Mouse (Mus musculus) olfactory bulb, adult 2 months (tissue): ENCODE measurements around the gene Tbpl1.

ENCODE experiments used
- CTCF ChIP-seq: fragments of 200-500 bp; IDR thresholded peaks from 2 replicates; pipeline ENCODE4 v1.5.1; 2012; ENCODE audit warnings: low read depth, mild to moderate bottlenecking, low read length, moderate library complexity; ENCODE audit not compliant: insufficient read depth
- POLR2A ChIP-seq: fragments of 200-500 bp; IDR thresholded peaks from 2 replicates; pipeline ENCODE4 v1.6.1; 2012; ENCODE audit warnings: mild to moderate bottlenecking, low read depth, low read length, moderate library complexity; ENCODE audit not compliant: insufficient read depth

DNA sequence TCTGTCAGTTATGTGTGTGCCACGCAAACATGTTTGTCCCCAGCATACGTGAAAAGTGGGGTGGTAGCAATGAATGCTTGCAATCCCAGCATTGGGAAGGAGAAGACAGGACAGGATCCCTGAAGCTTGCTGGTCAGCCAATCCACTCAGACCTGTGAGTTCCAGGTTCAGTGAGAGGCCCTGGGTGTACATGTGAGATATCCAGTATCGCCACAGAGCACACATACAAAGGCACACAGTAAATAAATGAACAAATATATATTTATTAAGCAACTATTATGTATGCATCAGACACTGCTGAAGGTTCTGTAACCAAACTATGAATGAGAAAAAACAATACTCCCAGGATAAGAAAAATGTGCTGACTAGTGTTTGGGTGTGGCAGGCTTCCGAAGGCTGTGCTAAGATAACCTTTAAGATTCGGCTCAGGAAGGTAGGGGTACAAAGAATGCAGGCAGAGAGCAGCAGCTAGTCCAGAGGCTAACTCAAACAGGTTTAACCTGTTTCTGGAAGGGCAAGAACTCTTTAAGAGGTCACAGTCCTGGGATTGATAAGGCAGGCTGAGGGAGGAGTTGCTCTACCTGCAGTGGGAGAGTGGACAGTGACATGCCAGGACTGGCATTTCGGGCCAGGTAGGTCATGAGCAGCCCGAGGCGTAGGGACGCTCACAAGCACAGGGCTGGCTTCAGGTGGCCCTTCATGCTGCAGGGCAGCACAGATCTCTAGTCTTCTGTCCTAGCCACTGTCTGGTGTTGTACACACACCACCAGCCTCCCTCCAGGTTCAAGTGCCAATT is 33.4 kb downstream of the Tbpl1 start:
- TF ChIP-seq POLR2A (no peak), CTCF (no peak)
